Mouse (Mus musculus) kidney, postnatal 0 days (tissue): Measurements from ENCODE around the gene Tmem87b. TPM values are rescaled to one million over a fixed set of nuclear protein-coding genes. Genes with fewer than 3 reads are reported as not detected.
A peak's percentile ranks its signal among the peaks of the same experiment; 100 is the strongest.

Experiments used
- ATAC-seq: fragments of 200-750 bp; cut with Nextera tagmentation; replicated peaks from 2 replicates; pipeline ENCODE4 v1.8.0; 2017; ENCODE audit warnings: low read depth, moderate number of reproducible peaks, moderate TSS enrichment, moderate library complexity; ENCODE audit not compliant: low FRiP score
- DNase-seq: peaks from one replicate; pipeline ENCODE4 v3.0.0-alpha.2; 2016; ENCODE audit warnings: low spot score
- H3K27ac ChIP-seq: fragments of 300-500 bp; sonication (generic); 2 replicates; pipeline ENCODE4 v1.5.1; 2014; ENCODE audit warnings: mild to moderate bottlenecking
- H3K27me3 ChIP-seq: fragments of 300-500 bp; sonication (generic); 2 replicates; pipeline ENCODE4 v1.6.1; 2014; ENCODE audit warnings: low read length, mixed read lengths; ENCODE audit not compliant: insufficient read depth
- H3K36me3 ChIP-seq: fragments of 300-500 bp; sonication (generic); 2 replicates; pipeline ENCODE4 v1.6.1; 2014; ENCODE audit warnings: low read length, mixed read lengths; ENCODE audit not compliant: insufficient read depth
- H3K4me1 ChIP-seq: fragments of 300-500 bp; sonication (generic); replicated peaks from 2 replicates; pipeline ENCODE4 v1.6.1; 2014; ENCODE audit warnings: antibody characterized with exemption, low read length, mixed read lengths; ENCODE audit not compliant: insufficient read depth
- H3K4me2 ChIP-seq: fragments of 300-500 bp; sonication (generic); 2 replicates; pipeline ENCODE4 v1.6.1; 2014; ENCODE audit warnings: mild to moderate bottlenecking, low read length, moderate library complexity, mixed read lengths
- H3K4me3 ChIP-seq: fragments of 300-500 bp; sonication (generic); replicated peaks from 2 replicates; pipeline ENCODE4 v1.5.1; 2014; ENCODE audit warnings: low read depth, low read length
- H3K9ac ChIP-seq: fragments of 300-500 bp; sonication (generic); 2 replicates; pipeline ENCODE4 v1.6.1; 2014; ENCODE audit warnings: low read depth, low read length
- H3K9me3 ChIP-seq: fragments of 300-500 bp; sonication (generic); replicated peaks from 2 replicates; pipeline ENCODE4 v1.6.1; 2016; ENCODE audit warnings: low read length, inconsistent platforms, mixed read lengths
- CTCF ChIP-seq: IDR thresholded peaks from 2 replicates; pipeline ENCODE4 v1.5.1; 2016; ENCODE audit warnings: antibody characterized with exemption, low read depth, mild to moderate bottlenecking, moderate library complexity
- WGBS: fragments of 180-500 bp; shearing (Covaris S2); extraction: QIAGEN DNeasy Blood & Tissue Kit; methylation state at CpG from one replicate; pipeline ENCODE4 v1.1.7; 2014; 5-methylcytosine and 5-hydroxymethylcytosine counted together
- polyA plus RNA-seq: library from polyadenylated mRNA; unstranded; fragments of >200 nt; fragmentation: Nextera tagmentation; extraction: Ambion mirVana; gene quantifications from 2 replicates; pipeline ENCODE4 v1.2.1, GENCODE M21; 2015

Gene Tmem87b
- polyA plus RNA-seq, 1 experiment from 2014 or later: 33.1 TPM

DNA sequence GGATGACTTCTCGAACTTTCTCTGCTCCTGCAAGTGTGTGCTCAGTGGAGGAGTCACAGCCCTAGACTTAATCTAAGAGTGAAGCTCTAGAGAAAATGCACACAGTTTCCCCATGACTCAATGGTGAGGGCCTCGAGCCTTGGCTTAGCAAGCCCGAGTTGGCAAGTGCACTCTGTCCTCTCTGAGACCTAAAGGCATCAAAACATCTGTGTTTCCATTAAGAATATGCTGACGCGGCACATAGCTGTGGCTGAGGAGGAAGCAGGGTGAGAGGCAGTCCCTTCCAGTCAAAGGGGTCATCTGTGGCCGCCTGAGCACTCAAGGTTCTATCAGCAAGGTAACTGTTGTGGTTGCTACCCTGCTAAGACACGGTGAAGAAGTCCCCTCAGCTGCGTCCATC lies 53.7 kb downstream of the Tmem87b start:
- DNase-seq (no peak), ATAC-seq (no peak)
- H3K9ac ChIP-seq: no peak overlapping the region
- H3K4me2 ChIP-seq: no peak overlapping the region
- TF ChIP-seq CTCF: no peak
- 61% methylated on average over 8 of the region's 8 CpGs for WGBS
- no peaks in the 10 kb centered on the region for H3K36me3 ChIP-seq
- no peaks in the 10 kb centered on the region; the same call in 1 of the 2 replicates for H3K4me1 ChIP-seq
- H3K4me3 ChIP-seq: no peak overlapping the region
- no peak overlapping the region for H3K27ac ChIP-seq
- H3K27me3 ChIP-seq: no peaks in the 10 kb centered on the region
- no peaks in the 10 kb centered on the region for H3K9me3 ChIP-seq

DNA sequence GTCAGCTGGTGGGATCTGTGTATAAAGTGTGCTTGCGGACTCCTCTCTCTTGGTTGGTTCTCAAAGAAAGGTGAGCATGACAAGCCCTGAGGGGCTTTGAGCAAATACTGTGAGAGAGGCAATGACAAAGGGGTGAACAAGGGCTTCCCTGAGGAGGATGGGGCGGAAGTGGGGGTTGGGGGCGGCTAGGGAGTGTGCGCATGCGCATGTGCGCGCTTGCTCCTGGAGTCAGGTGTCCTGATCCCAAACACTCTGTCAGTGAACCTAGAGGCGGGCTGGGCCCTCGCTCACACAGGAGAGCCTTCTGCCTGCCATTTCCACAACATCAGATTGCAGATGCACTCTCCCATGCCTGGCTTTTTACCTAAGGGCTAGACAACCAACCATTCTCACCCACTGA lies 54.3 kb downstream of the Tmem87b start:
- no peak overlapping the region for H3K4me3 ChIP-seq
- ATAC-seq (no peak), DNase-seq (no peak)
- WGBS: 99% methylated on average over 9 of the region's 9 CpGs
- H3K36me3 ChIP-seq: no peaks in the 10 kb centered on the region
- no peaks in the 10 kb centered on the region; the same call in 1 of the 2 replicates for H3K4me1 ChIP-seq
- H3K9me3 ChIP-seq: no peaks in the 10 kb centered on the region
- H3K27ac ChIP-seq: no peak overlapping the region
- no peak for TF ChIP-seq CTCF
- H3K4me2 ChIP-seq: no peak overlapping the region
- no peaks in the 10 kb centered on the region for H3K27me3 ChIP-seq
- no peak overlapping the region for H3K9ac ChIP-seq

DNA sequence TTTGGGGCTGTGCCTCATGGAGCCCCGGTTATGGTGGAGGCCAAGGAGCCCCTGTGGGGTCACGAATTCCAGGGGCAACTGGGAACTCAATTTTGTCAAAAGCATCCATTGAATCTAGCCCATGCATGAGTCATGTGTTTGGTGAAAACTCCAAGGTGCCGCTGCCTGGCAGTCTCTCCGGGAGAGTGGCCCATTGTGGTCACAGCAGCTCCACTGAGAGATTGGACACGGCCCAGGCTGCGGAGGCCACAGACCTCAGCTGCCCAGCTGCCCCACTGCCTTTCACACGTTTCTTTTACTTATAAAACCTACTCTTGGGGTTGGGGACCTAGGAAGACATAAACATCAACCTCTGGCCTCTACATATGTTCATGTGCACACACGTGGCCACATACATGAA lies 57.6 kb downstream of the Tmem87b start:
- Histone ChIP-seq H3K4me2 (no peak overlapping the region), H3K4me1 (no peaks in the 10 kb centered on the region), H3K9me3 (no peaks in the 10 kb centered on the region), H3K4me3 (no peak overlapping the region), H3K36me3 (no peaks in the 10 kb centered on the region), H3K27me3 (no peaks in the 10 kb centered on the region), H3K9ac (no peak overlapping the region), H3K27ac (no peak overlapping the region)
- no peak for TF ChIP-seq CTCF
- ATAC-seq (no peak), DNase-seq (no peak)
- 83% methylated on average over 8 of the region's 8 CpGs for WGBS

DNA sequence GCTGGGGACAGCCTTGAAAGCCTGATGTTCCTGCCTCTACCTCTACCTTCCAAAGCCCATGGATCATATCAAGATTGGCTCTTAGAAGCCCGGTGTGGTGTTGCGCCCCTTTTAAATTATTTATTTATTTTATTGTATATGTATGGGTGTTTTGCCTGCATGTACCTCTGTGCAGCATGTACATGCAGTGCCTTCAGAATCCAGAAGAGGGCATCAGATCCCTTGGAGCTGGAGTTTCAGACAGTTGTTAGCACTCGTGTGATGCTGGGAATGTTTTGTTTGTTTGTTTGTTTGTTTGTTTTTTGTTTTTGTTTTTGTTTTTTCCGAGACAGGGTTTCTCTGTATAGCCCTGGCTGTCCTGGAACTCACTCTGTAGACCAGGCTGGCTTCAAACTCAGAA lies 63.3 kb downstream of the Tmem87b start:
- Histone ChIP-seq H3K9ac (no peak overlapping the region), H3K4me2 (no peak overlapping the region), H3K4me1 (no peaks in the 10 kb centered on the region), H3K27me3 (no peaks in the 10 kb centered on the region), H3K9me3 (no peaks in the 10 kb centered on the region), H3K36me3 (no peaks in the 10 kb centered on the region), H3K4me3 (no peak overlapping the region), H3K27ac (no peak overlapping the region)
- DNase-seq (no peak), ATAC-seq (no peak)
- peak; percentile 52; the same call in 1 of the 2 replicates for TF ChIP-seq CTCF
- 79% methylated on average over 4 of the region's 4 CpGs for WGBS

DNA sequence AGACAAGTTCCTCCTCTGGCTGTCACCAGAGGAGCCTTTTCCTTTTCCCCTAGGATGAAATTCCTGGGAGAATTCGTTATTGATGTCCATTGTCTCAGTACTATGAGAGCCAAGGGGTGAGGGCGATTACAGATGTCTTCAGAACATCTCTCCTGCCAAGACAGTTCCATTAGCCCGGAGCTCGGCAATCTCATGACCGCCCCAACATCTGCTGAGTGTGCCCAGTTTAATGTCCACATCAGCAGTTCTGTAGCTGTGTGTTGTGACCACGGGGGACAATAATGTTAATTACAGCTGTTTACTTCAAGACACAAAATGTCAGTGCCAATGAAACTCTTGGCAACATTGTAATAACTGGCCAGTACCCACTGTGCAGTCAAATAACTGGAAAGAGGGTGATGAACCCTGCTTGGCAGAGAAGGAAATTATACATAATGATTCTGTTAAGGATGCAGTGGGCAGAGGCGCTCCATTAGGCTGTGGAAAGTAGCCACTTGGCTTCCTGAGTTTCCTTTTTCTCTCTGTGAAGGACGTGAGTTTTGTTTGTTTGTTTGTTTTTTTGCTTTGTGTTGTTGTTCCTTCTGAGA lies 67.4 kb downstream of the Tmem87b start:
- H3K4me2 ChIP-seq: no peak overlapping the region
- 84% methylated on average over 8 of the region's 8 CpGs for WGBS

DNA sequence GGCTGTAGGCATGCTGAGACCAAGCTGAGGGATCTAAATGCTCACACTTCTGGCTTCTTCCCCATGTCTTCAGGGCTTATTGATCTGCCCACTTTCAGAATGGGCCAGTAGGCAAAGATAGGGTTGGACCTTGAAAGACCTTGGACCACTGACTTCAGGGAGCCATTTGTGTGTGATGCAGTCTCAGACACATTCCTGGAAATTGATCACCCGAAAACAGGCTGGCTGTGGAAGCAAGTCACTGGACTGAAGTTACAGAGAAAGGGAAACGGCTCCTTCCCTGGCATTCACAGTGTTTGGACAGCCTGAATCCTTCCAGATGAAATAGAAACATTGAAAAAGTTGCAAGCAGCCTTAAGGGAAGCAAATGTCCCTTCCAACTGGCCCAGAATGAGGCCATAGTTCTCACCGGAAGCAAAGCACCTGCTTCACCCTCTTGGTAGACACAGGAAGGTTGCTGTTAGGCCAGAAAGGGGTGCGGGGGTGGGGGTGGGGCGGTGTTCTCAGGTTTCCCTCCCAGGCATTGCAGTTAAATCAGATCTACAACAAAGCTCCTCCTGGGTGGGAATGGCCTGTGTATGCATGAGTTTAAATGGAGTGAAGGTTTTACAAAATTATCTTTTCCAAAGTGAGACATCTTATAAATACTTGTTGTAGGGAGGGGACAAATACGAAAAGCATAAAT lies 70.1 kb downstream of the Tmem87b start:
- H3K4me2 ChIP-seq: no peak overlapping the region
- no peak for TF ChIP-seq CTCF
- ATAC-seq: peak; percentile 67

More for the DNA sequence above, 67.4 kb downstream of the Tmem87b start:
- Histone ChIP-seq H3K4me1 (no peaks in the 10 kb centered on the region; the same call in 1 of the 2 replicates), H3K27me3 (no peaks in the 10 kb centered on the region), H3K9ac (no peak overlapping the region), H3K4me3 (no peak overlapping the region), H3K27ac (no peak overlapping the region), H3K36me3 (no peaks in the 10 kb centered on the region), H3K9me3 (no peaks in the 10 kb centered on the region)
- no peak for ATAC-seq
- DNase-seq: no peak
- TF ChIP-seq CTCF: no peak

More for the DNA sequence above, 70.1 kb downstream of the Tmem87b start:
- Histone ChIP-seq H3K36me3 (no peaks in the 10 kb centered on the region), H3K4me1 (peaks cover 4% of the 10 kb centered on the region; the same call in 1 of the 2 replicates), H3K9me3 (no peaks in the 10 kb centered on the region), H3K9ac (no peak overlapping the region), H3K27me3 (no peaks in the 10 kb centered on the region), H3K27ac (peak overlapping the region; percentile 87), H3K4me3 (no peak overlapping the region)
- peak; percentile 73 for DNase-seq
- WGBS: 36% methylated on average over 6 of the region's 6 CpGs
